Mouse (Mus musculus): ENCODE data around the gene Rbm33. TPM values are rescaled to one million over a fixed set of nuclear protein-coding genes. Genes with fewer than 3 reads are reported as not detected.
A peak's percentile ranks its signal among the peaks of the same experiment; 100 is the strongest.

Rbm33 gene
- polyA plus RNA-seq, 1 experiment from 2014 or later: 10.5 TPM

GRCm38 (mm10) chr5:28317917-28318267 is 971 bp downstream of the Rbm33 start:
- H3K9me3 ChIP-seq (ENCODE audit: control insufficient read depth, low read length): no peaks in the 10 kb centered on the region
- H3K4me2 ChIP-seq (ENCODE audit: low read length): peak overlapping the region; percentile 76
- no peak for ATAC-seq
- H3K27me3 ChIP-seq (replicated peaks; ENCODE audit: control insufficient read depth, insufficient read depth, low read length): no peaks in the 10 kb centered on the region
- no peak overlapping the region for H3K27ac ChIP-seq (ENCODE audit: low read depth, low read length)
- H3K4me1 ChIP-seq (ENCODE audit: control insufficient read depth, insufficient read depth, low read depth, low read length): peaks cover 18% of the 10 kb centered on the region
- 7% methylated on average over 3 of the region's 3 CpGs for WGBS
- no peaks in the 10 kb centered on the region for H3K36me3 ChIP-seq (ENCODE audit: control insufficient read depth, insufficient read depth, low read length)
- peak overlapping the region; percentile 94 for H3K4me3 ChIP-seq (ENCODE audit: low read length)
- peak overlapping the region; percentile 65 for H3K9ac ChIP-seq (ENCODE audit: low read depth, low read length)

DNA sequence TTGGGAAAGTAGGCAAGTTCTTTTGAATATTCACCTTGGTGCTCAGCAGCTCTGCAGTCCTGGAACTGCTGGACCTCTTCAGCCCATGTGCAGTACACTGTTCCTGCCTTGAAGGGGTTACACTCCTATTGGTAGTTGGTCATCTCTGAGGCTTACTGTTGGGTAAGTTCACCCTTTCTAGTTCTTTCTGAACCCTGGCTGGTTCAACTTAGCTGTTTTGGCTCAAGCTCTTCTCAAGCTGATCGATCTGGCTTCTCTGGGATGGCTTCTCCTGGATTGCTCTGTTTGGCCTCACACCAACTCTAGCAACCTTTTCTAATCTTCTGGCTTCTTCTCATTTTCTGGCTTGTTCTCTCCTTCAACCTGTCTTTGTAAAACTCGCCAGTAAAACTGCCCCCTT is 1.8 kb downstream of the Rbm33 start:
- ATAC-seq: no peak
- Histone ChIP-seq H3K4me1 (ENCODE audit: control insufficient read depth, insufficient read depth, low read depth, low read length) (peaks cover 18% of the 10 kb centered on the region), H3K27me3 (replicated peaks; ENCODE audit: control insufficient read depth, insufficient read depth, low read length) (no peaks in the 10 kb centered on the region), H3K4me3 (ENCODE audit: low read length) (peak overlapping the region; percentile 94), H3K36me3 (ENCODE audit: control insufficient read depth, insufficient read depth, low read length) (no peaks in the 10 kb centered on the region), H3K4me2 (ENCODE audit: low read length) (peak overlapping the region; percentile 76), H3K9ac (ENCODE audit: low read depth, low read length) (peak overlapping the region; percentile 42; the same call in 1 of the 2 replicates), H3K9me3 (ENCODE audit: control insufficient read depth, low read length) (no peaks in the 10 kb centered on the region), H3K27ac (ENCODE audit: low read depth, low read length) (no peak overlapping the region)
- 61% methylated on average over 2 of the region's 2 CpGs for WGBS

GRCm38 (mm10) chr5:28321769-28322168 is 4.8 kb downstream of the Rbm33 start:
- no peak overlapping the region for H3K9ac ChIP-seq (ENCODE audit: low read depth, low read length)
- no peaks in the 10 kb centered on the region for H3K9me3 ChIP-seq (ENCODE audit: control insufficient read depth, low read length)
- H3K27ac ChIP-seq (ENCODE audit: low read depth, low read length): no peak overlapping the region
- H3K27me3 ChIP-seq (replicated peaks; ENCODE audit: control insufficient read depth, insufficient read depth, low read length): no peaks in the 10 kb centered on the region
- H3K4me2 ChIP-seq (ENCODE audit: low read length): no peak overlapping the region
- peaks cover 18% of the 10 kb centered on the region for H3K4me1 ChIP-seq (ENCODE audit: control insufficient read depth, insufficient read depth, low read depth, low read length)
- ATAC-seq: no peak
- 92% methylated on average over 1 of the region's 1 CpGs for WGBS
- no peak overlapping the region for H3K4me3 ChIP-seq (ENCODE audit: low read length)
- no peaks in the 10 kb centered on the region for H3K36me3 ChIP-seq (ENCODE audit: control insufficient read depth, insufficient read depth, low read length)

DNA sequence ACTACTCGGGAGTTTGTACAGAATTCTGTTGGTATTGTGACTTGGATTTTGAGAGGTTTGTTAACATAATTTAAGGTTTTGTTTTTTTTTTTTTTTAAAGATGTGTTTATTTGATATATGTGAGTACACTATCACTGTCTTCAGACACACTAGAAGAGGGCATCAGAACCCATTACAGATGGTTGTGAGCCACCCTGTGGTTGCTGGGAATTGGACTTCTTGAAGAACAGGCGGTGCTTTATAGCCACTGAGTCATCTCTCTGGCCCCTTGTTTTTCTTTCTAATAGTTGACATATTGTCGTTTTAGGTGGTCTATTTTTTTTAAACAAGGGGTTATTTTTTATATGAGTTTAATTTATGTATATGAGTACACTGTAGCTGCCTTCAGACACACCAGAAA is 5.3 kb downstream of the Rbm33 start:
- peaks cover 18% of the 10 kb centered on the region for H3K4me1 ChIP-seq (ENCODE audit: control insufficient read depth, insufficient read depth, low read depth, low read length)
- H3K27me3 ChIP-seq (replicated peaks; ENCODE audit: control insufficient read depth, insufficient read depth, low read length): no peaks in the 10 kb centered on the region
- no peak for ATAC-seq
- no peak overlapping the region for H3K9ac ChIP-seq (ENCODE audit: low read depth, low read length)
- 80% methylated on average over 3 of the region's 3 CpGs for WGBS
- no peaks in the 10 kb centered on the region for H3K36me3 ChIP-seq (ENCODE audit: control insufficient read depth, insufficient read depth, low read length)
- no peak overlapping the region for H3K4me3 ChIP-seq (ENCODE audit: low read length)
- H3K9me3 ChIP-seq (ENCODE audit: control insufficient read depth, low read length): no peaks in the 10 kb centered on the region
- H3K27ac ChIP-seq (ENCODE audit: low read depth, low read length): no peak overlapping the region
- no peak overlapping the region for H3K4me2 ChIP-seq (ENCODE audit: low read length)

GRCm38 (mm10) chr5:28323822-28324221 is 6.9 kb downstream of the Rbm33 start:
- Histone ChIP-seq H3K4me2 (ENCODE audit: low read length) (no peak overlapping the region), H3K27me3 (replicated peaks; ENCODE audit: control insufficient read depth, insufficient read depth, low read length) (no peaks in the 10 kb centered on the region), H3K27ac (ENCODE audit: low read depth, low read length) (no peak overlapping the region), H3K4me1 (ENCODE audit: control insufficient read depth, insufficient read depth, low read depth, low read length) (peaks cover 13% of the 10 kb centered on the region), H3K9ac (ENCODE audit: low read depth, low read length) (no peak overlapping the region), H3K36me3 (ENCODE audit: control insufficient read depth, insufficient read depth, low read length) (no peaks in the 10 kb centered on the region), H3K9me3 (ENCODE audit: control insufficient read depth, low read length) (no peaks in the 10 kb centered on the region), H3K4me3 (ENCODE audit: low read length) (no peak overlapping the region)
- WGBS: 90% methylated on average over 2 of the region's 2 CpGs
- ATAC-seq: no peak

DNA sequence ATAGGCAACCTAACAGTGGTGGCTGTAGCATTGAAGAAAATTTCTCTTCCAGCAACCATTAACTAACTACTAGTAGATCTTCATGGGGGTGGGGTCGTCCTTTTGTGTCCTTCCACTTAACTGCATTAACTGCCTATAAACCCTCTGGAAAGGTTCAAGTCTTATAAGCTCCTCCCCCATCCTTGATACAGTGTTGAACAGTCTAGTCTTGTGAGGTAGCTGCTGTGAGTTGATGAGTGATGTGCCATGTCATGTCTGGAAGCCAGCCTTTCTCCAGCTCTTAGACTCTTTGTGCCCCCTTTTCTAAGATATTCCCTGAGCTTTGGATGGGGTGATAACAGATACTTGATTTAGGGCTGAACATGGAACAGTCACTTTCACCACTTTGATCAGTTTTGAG is 7.5 kb downstream of the Rbm33 start:
- WGBS: 81% methylated on average over 1 of the region's 1 CpGs
- no peak for ATAC-seq
- Histone ChIP-seq H3K4me1 (ENCODE audit: control insufficient read depth, insufficient read depth, low read depth, low read length) (peaks cover 8% of the 10 kb centered on the region), H3K27ac (ENCODE audit: low read depth, low read length) (no peak overlapping the region), H3K9ac (ENCODE audit: low read depth, low read length) (no peak overlapping the region), H3K27me3 (replicated peaks; ENCODE audit: control insufficient read depth, insufficient read depth, low read length) (no peaks in the 10 kb centered on the region), H3K36me3 (ENCODE audit: control insufficient read depth, insufficient read depth, low read length) (no peaks in the 10 kb centered on the region), H3K9me3 (ENCODE audit: control insufficient read depth, low read length) (no peaks in the 10 kb centered on the region), H3K4me3 (ENCODE audit: low read length) (no peak overlapping the region), H3K4me2 (ENCODE audit: low read length) (no peak overlapping the region)

DNA sequence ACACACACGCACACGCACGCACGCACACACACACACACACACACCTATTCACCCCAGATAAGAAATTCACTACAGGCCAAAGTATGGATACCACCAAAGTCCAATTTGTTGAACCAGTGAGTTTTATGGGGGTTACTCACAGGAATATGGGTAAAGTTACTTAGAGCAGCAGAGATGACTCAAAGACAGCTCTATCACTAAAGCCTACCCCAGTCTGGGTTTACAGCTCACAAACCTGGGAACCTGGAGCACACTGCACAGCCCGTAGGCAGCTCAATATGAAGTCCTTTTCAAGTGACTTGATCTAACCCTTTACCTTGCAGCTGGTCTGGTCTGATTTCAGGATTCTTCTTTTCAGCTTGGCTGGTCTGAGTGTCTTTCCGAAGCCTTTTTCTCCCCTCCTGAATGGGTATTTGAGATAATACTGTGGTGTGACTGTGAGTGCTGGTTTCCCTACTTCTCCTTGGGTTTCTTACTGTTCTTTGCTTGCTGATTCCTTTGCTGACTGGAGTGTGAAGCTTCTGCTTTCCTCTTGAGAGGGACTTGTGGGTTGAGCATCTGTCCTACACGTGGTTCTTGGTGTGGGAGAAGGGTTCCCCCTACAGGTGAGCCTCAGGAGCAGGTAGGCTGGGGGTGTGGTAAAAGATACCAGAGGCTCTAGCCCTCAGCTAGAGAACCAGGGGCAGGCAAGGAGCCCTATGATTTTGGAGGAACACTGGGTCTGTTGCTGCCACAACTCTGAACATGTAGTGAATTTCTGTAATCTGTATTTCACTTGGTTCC is 12.3 kb downstream of the Rbm33 start:
- 81% methylated on average over 7 of the region's 7 CpGs for WGBS
- no peak for ATAC-seq
- Histone ChIP-seq H3K9ac (ENCODE audit: low read depth, low read length) (no peak overlapping the region), H3K9me3 (ENCODE audit: control insufficient read depth, low read length) (no peaks in the 10 kb centered on the region), H3K4me3 (ENCODE audit: low read length) (no peak overlapping the region), H3K36me3 (ENCODE audit: control insufficient read depth, insufficient read depth, low read length) (no peaks in the 10 kb centered on the region; the same call in 1 of the 2 replicates), H3K27me3 (replicated peaks; ENCODE audit: control insufficient read depth, insufficient read depth, low read length) (no peaks in the 10 kb centered on the region), H3K27ac (ENCODE audit: low read depth, low read length) (no peak overlapping the region), H3K4me2 (ENCODE audit: low read length) (no peak overlapping the region), H3K4me1 (ENCODE audit: control insufficient read depth, insufficient read depth, low read depth, low read length) (no peaks in the 10 kb centered on the region)

DNA sequence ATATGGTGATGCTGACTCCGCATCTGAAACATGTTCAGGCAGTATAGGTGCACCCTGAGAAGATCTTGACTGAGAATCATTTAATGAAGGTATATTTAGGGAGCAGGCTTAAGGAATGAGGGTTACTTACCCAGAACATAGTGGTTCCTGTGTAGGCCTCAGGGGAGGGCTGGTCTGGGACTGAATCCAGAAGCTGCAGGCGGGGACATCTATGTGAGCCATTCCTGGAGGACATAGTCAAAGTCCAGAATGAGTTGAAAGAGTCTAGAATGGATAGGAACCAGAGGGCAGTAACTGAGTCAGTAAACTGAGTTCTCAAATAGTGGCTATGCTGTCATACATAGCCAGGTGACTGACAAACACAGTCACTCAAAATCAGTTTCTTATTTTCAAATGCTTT is 16.8 kb downstream of the Rbm33 start:
- Histone ChIP-seq H3K9ac (ENCODE audit: low read depth, low read length) (no peak overlapping the region), H3K4me2 (ENCODE audit: low read length) (no peak overlapping the region), H3K27ac (ENCODE audit: low read depth, low read length) (no peak overlapping the region), H3K4me1 (ENCODE audit: control insufficient read depth, insufficient read depth, low read depth, low read length) (no peaks in the 10 kb centered on the region), H3K36me3 (ENCODE audit: control insufficient read depth, insufficient read depth, low read length) (peaks cover 11% of the 10 kb centered on the region), H3K27me3 (replicated peaks; ENCODE audit: control insufficient read depth, insufficient read depth, low read length) (no peaks in the 10 kb centered on the region), H3K4me3 (ENCODE audit: low read length) (no peak overlapping the region), H3K9me3 (ENCODE audit: control insufficient read depth, low read length) (no peaks in the 10 kb centered on the region)
- 87% methylated on average over 2 of the region's 2 CpGs for WGBS
- no peak for ATAC-seq

GRCm38 (mm10) chr5:28351857-28352513 is 35.1 kb downstream of the Rbm33 start:
- no peak overlapping the region for H3K9ac ChIP-seq (ENCODE audit: low read depth, low read length)
- peaks cover 27% of the 10 kb centered on the region for H3K36me3 ChIP-seq (ENCODE audit: control insufficient read depth, insufficient read depth, low read length)
- no peak for ATAC-seq

More at GRCm38 (mm10) chr5:28351857-28352513, 35.1 kb downstream of the Rbm33 start:
- Histone ChIP-seq H3K27ac (ENCODE audit: low read depth, low read length) (no peak overlapping the region), H3K27me3 (replicated peaks; ENCODE audit: control insufficient read depth, insufficient read depth, low read length) (no peaks in the 10 kb centered on the region), H3K4me1 (ENCODE audit: control insufficient read depth, insufficient read depth, low read depth, low read length) (no peaks in the 10 kb centered on the region), H3K4me3 (ENCODE audit: low read length) (no peak overlapping the region), H3K4me2 (ENCODE audit: low read length) (no peak overlapping the region), H3K9me3 (ENCODE audit: control insufficient read depth, low read length) (no peaks in the 10 kb centered on the region)
